Mouse (Mus musculus) right cerebral cortex, adult 18-20 months (tissue): Measurements from ENCODE around the gene Sgpp1.

Source experiments
- DNase-seq: peaks from one replicate; pipeline ENCODE4 v3.0.0; 2022; ENCODE audit warnings: mixed read lengths

The Sgpp1 gene

GRCm38 (mm10) chr12:75735246-75736200 is at the start of gene Sgpp1:
TSS of gene Sgpp1 (minus strand) at chr12:75735729.
- peak; percentile 83 for DNase-seq

- DNase-seq: no peak
Measured at GRCm38 (mm10) chr12:75784271-75784751, 48.8 kb upstream of the Sgpp1 start.

- DNase-seq: no peak
Measured at GRCm38 (mm10) chr12:75781995-75782394, 46.5 kb upstream of the Sgpp1 start.

GRCm38 (mm10) chr12:75781445-75781844 is 45.9 kb upstream of the Sgpp1 start:
- no peak for DNase-seq

GRCm38 (mm10) chr12:75772424-75773034 is 37.0 kb upstream of the Sgpp1 start:
- DNase-seq: peak; percentile 15

- DNase-seq: no peak
Measured at GRCm38 (mm10) chr12:75771410-75771809, 35.9 kb upstream of the Sgpp1 start.

GRCm38 (mm10) chr12:75766885-75767317 is 31.4 kb upstream of the Sgpp1 start:
- no peak for DNase-seq

GRCm38 (mm10) chr12:75766395-75766794 is 30.9 kb upstream of the Sgpp1 start:
- DNase-seq: no peak

- no peak for DNase-seq
Measured at GRCm38 (mm10) chr12:75765751-75766150, 30.2 kb upstream of the Sgpp1 start.

GRCm38 (mm10) chr12:75756387-75756786 is 20.9 kb upstream of the Sgpp1 start:
- DNase-seq: no peak

GRCm38 (mm10) chr12:75753730-75754129 is 18.2 kb upstream of the Sgpp1 start:
- no peak for DNase-seq

GRCm38 (mm10) chr12:75752077-75752476 is 16.5 kb upstream of the Sgpp1 start:
- DNase-seq: no peak

- DNase-seq: no peak
Measured at GRCm38 (mm10) chr12:75748574-75748973, 13.0 kb upstream of the Sgpp1 start.

GRCm38 (mm10) chr12:75745697-75746290 is 10.3 kb upstream of the Sgpp1 start:
- DNase-seq: no peak

GRCm38 (mm10) chr12:75742101-75742500 is 6.6 kb upstream of the Sgpp1 start:
- no peak for DNase-seq

GRCm38 (mm10) chr12:75741273-75741672 is 5.7 kb upstream of the Sgpp1 start:
- no peak for DNase-seq

- no peak for DNase-seq
Measured at GRCm38 (mm10) chr12:75740451-75740850, 4.9 kb upstream of the Sgpp1 start.

- no peak for DNase-seq
Measured at GRCm38 (mm10) chr12:75739611-75740010, 4.1 kb upstream of the Sgpp1 start.

GRCm38 (mm10) chr12:75736296-75736695 is 767 bp upstream of the Sgpp1 start:
- no peak for DNase-seq

GRCm38 (mm10) chr12:75734891-75735245 is 661 bp downstream of the Sgpp1 start:
- no peak for DNase-seq

- DNase-seq: no peak
Measured at GRCm38 (mm10) chr12:75734167-75734566, 1.4 kb downstream of the Sgpp1 start.

- DNase-seq: no peak
Measured at GRCm38 (mm10) chr12:75733331-75734070, 2.0 kb downstream of the Sgpp1 start.

GRCm38 (mm10) chr12:75731927-75732443 is 3.5 kb downstream of the Sgpp1 start:
- DNase-seq: no peak
